Mouse (Mus musculus): ENCODE results near the gene Sorl1.

DNA sequence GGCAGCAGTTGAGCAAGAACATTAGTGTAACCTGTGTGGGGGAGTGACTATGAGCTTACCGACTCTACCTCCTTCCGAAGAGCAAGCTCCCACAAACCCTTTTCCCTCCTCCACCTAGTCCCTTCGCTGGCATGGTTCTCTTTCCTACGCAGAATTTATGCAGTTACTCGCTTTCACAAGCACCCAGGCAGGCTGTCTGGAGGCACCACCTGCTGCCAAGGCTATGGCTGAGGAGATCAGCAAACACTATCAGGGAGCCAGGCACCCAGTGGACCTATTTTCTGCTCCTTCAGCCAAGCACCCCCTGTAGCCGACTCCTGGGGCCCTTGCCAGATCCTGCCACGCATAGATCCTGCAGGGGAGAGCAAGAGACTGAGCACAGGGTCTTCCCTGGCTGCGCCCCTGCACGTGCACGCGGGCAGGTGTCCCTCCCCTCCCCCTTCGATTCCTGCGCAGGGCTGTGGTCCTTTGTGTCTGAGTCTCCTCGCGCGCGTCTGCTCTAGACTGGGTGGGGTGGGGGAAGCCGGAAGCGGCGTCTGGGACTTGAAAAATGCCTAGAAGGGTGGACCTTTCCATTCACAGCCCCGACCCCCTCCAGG is 188.6 kb downstream of the Sorl1 start:
- TF ChIP-seq CTCF (IDR thresholded peaks at IDR 0.05; ENCODE audit: extremely low read depth, insufficient read depth, insufficient read length, insufficient replicate concordance) (no peak), POLR2A (IDR thresholded peaks at IDR 0.05; ENCODE audit: low read depth, low read length) (no peak)

Data from spleen, adult 2 months (tissue).